Mouse (Mus musculus) MEL (cell line): ENCODE data around the gene Psmd4. TPM values are rescaled to one million over a fixed set of nuclear protein-coding genes. Genes with fewer than 3 reads are reported as not detected.

Experiments used
- DNase-seq: peaks from one replicate; pipeline ENCODE4 v3.0.0; 2011; ENCODE audit warnings: low read depth, low spot score
- H3K27ac ChIP-seq: 2 replicates; pipeline ENCODE4 v1.5.1; 2012; ENCODE audit warnings: low read depth, mild to moderate bottlenecking, control low read depth, low read length, moderate library complexity; ENCODE audit not compliant: control insufficient read depth
- H3K27me3 ChIP-seq, 2 experiments: fragments of 150-350 bp in 1 of 2; sonication (generic) in 1 of 2; 2 replicates each; pipeline ENCODE4 v1.6.1; 2012; ENCODE audit warnings: low read length in 2 of 2, mild to moderate bottlenecking in 2 of 2, improper control_type of control experiment in 1 of 2, moderate library complexity in 1 of 2; ENCODE audit not compliant: insufficient read depth in 2 of 2, control insufficient read depth in 1 of 2
- H3K36me3 ChIP-seq, 2 experiments: 2 replicates each; pipeline ENCODE4 v1.6.1; 2012 to 2014; ENCODE audit warnings: low read length in 2 of 2, improper control_type of control experiment in 1 of 2, inconsistent platforms in 1 of 2, mild to moderate bottlenecking in 1 of 2; ENCODE audit not compliant: insufficient read depth in 2 of 2, control insufficient read depth in 1 of 2
- H3K4me1 ChIP-seq, 2 experiments: fragments of 150-350 bp in 1 of 2; sonication (generic) in 1 of 2; 2 replicates each; pipeline ENCODE4 v1.6.1; 2012; ENCODE audit warnings: low read length in 2 of 2, improper control_type of control experiment in 1 of 2, mild to moderate bottlenecking in 1 of 2; ENCODE audit not compliant: insufficient read depth in 2 of 2, control insufficient read depth in 1 of 2
- H3K4me3 ChIP-seq, 2 experiments: fragments of 150-350 bp in 1 of 2; sonication (generic) in 1 of 2; 2 replicates each; pipeline ENCODE4 v1.5.1; 2012; ENCODE audit warnings: low read depth in 2 of 2, low read length in 2 of 2, mild to moderate bottlenecking in 2 of 2, moderate library complexity in 2 of 2, control low read depth in 1 of 2, improper control_type of control experiment in 1 of 2; ENCODE audit not compliant: control insufficient read depth in 1 of 2, insufficient read depth in 1 of 2
- H3K79me2 ChIP-seq: 2 replicates; pipeline ENCODE4 v1.6.1; 2012; ENCODE audit warnings: mild to moderate bottlenecking, low read length, moderate library complexity; ENCODE audit not compliant: control insufficient read depth, poor library complexity, insufficient read depth
- H3K9ac ChIP-seq: 2 replicates; pipeline ENCODE4 v1.6.1; 2012; ENCODE audit warnings: low read depth, mild to moderate bottlenecking, control low read depth, low read length, moderate library complexity; ENCODE audit not compliant: control insufficient read depth, poor library complexity, severe bottlenecking
- H3K9me3 ChIP-seq: fragments of 150-350 bp; sonication (generic); replicated peaks from 2 replicates; pipeline ENCODE4 v1.6.1; 2012; ENCODE audit warnings: mild to moderate bottlenecking, low read length, improper control_type of control experiment, moderate library complexity; ENCODE audit not compliant: insufficient read depth
- BHLHE40 ChIP-seq: IDR thresholded peaks from 2 replicates; pipeline ENCODE4 v1.6.1; 2012; ENCODE audit warnings: low read depth, mild to moderate bottlenecking, inconsistent platforms, low read length, improper control_type of control experiment, borderline replicate concordance
- CHD1 ChIP-seq: IDR thresholded peaks from 2 replicates; pipeline ENCODE4 v1.6.1; 2012; ENCODE audit warnings: low read depth, mild to moderate bottlenecking, inconsistent platforms, low read length, improper control_type of control experiment
- CHD2 ChIP-seq: IDR thresholded peaks from 2 replicates; pipeline ENCODE4 v1.6.1; 2011; ENCODE audit warnings: low read length, improper control_type of control experiment
- CTCF ChIP-seq, 3 experiments: IDR thresholded peaks in 2 of 3; conservative IDR thresholded peaks in 1 of 3; 2 replicates each; pipeline ENCODE4 v1.5.1; 2011 to 2012; ENCODE audit warnings: low read length in 3 of 3, low read depth in 2 of 3, mild to moderate bottlenecking in 2 of 3, improper control_type of control experiment in 1 of 3, inconsistent platforms in 1 of 3, mixed read lengths in 1 of 3, moderate library complexity in 1 of 3; ENCODE audit not compliant: control insufficient read depth in 1 of 3, insufficient read depth in 1 of 3, poor library complexity in 1 of 3, severe bottlenecking in 1 of 3
- E2F4 ChIP-seq: IDR thresholded peaks from 2 replicates; pipeline ENCODE4 v1.6.1; 2011; ENCODE audit warnings: low read depth, low read length, improper control_type of control experiment, borderline replicate concordance
- EP300 ChIP-seq, 2 experiments: IDR thresholded peaks; 2 replicates each; pipeline ENCODE4 v1.6.1; 2011; ENCODE audit warnings: improper control_type of control experiment in 2 of 2, low read length in 2 of 2, low read depth in 1 of 2, mild to moderate bottlenecking in 1 of 2
- GATA1 ChIP-seq: IDR thresholded peaks from 2 replicates; pipeline ENCODE4 v1.6.1; 2011; ENCODE audit warnings: low read depth, low read length, improper control_type of control experiment
- KAT2A ChIP-seq: conservative IDR thresholded peaks from 2 replicates; pipeline ENCODE4 v1.6.1; 2012; ENCODE audit warnings: low read depth, low read length, improper control_type of control experiment, inconsistent platforms
- MAFK ChIP-seq: IDR thresholded peaks from 2 replicates; pipeline ENCODE4 v1.6.1; 2011; ENCODE audit warnings: low read depth, mild to moderate bottlenecking, low read length, improper control_type of control experiment, borderline replicate concordance
- MAZ ChIP-seq: IDR thresholded peaks from 2 replicates; pipeline ENCODE4 v1.6.1; 2012; ENCODE audit warnings: low read depth, mild to moderate bottlenecking, inconsistent platforms, low read length, improper control_type of control experiment
- MXI1 ChIP-seq: IDR thresholded peaks from 2 replicates; pipeline ENCODE4 v1.6.1; 2011; ENCODE audit warnings: mild to moderate bottlenecking, low read depth, low read length, improper control_type of control experiment
- MYB ChIP-seq: IDR thresholded peaks from 2 replicates; pipeline ENCODE4 v1.6.1; 2011; ENCODE audit warnings: mild to moderate bottlenecking, low read depth, low read length, improper control_type of control experiment
- NELFE ChIP-seq: IDR thresholded peaks from 2 replicates; pipeline ENCODE4 v1.6.1; 2011; ENCODE audit warnings: low read depth, low read length, improper control_type of control experiment
- POLR2AphosphoS5 ChIP-seq: IDR thresholded peaks from 2 replicates; pipeline ENCODE4 v1.6.1; 2012; ENCODE audit warnings: low read depth, borderline replicate concordance, mild to moderate bottlenecking, inconsistent platforms, low read length, moderate library complexity, mixed read lengths
- RAD21 ChIP-seq: IDR thresholded peaks from 2 replicates; pipeline ENCODE4 v1.6.1; 2011; ENCODE audit warnings: mild to moderate bottlenecking, low read depth, low read length, improper control_type of control experiment
- SIN3A ChIP-seq: IDR thresholded peaks from 2 replicates; pipeline ENCODE4 v1.6.1; 2012; ENCODE audit warnings: low read length, improper control_type of control experiment, inconsistent platforms
- SMC3 ChIP-seq: IDR thresholded peaks from 2 replicates; pipeline ENCODE4 v1.6.1; 2011; ENCODE audit warnings: low read depth, low read length, improper control_type of control experiment
- TCF12 ChIP-seq: IDR thresholded peaks from 2 replicates; pipeline ENCODE4 v1.6.1; 2014; ENCODE audit warnings: low read depth, mild to moderate bottlenecking, inconsistent platforms, low read length, improper control_type of control experiment, moderate library complexity
- UBTF ChIP-seq: IDR thresholded peaks from 2 replicates; pipeline ENCODE4 v1.6.1; 2012; ENCODE audit warnings: low read depth, mild to moderate bottlenecking, inconsistent platforms, low read length, improper control_type of control experiment, moderate library complexity, borderline replicate concordance; ENCODE audit not compliant: insufficient read depth
- ZMIZ1 ChIP-seq: IDR thresholded peaks from 2 replicates; pipeline ENCODE4 v1.6.1; 2012; ENCODE audit warnings: low read depth, mild to moderate bottlenecking, inconsistent platforms, low read length, improper control_type of control experiment, moderate library complexity
- polyA plus RNA-seq, 2 experiments: library from polyadenylated mRNA; stranded (reverse) in 1 of 2; unstranded in 1 of 2; fragments of >175 nt in 1 of 2; fragments of >200 nt in 1 of 2; gene quantifications; 2 replicates each; pipeline versions ENCODE4 v1.2.1 to v1.2.4; 2012; ENCODE audit warnings: low replicate concordance in 2 of 2, low read depth in 1 of 2; ENCODE audit not compliant: insufficient read length in 2 of 2, insufficient read depth in 1 of 2, missing spikeins in 1 of 2
- total RNA-seq: library from RNA; depleted of rRNA; stranded (reverse); fragments of 300-350 nt; gene quantifications from 2 replicates; pipeline ENCODE4 v1.2.3, GENCODE M21; 2012

The Psmd4 gene
- total and polyA plus RNA-seq, 3 experiments: 631 to 816 TPM; not detected in 1

DNA sequence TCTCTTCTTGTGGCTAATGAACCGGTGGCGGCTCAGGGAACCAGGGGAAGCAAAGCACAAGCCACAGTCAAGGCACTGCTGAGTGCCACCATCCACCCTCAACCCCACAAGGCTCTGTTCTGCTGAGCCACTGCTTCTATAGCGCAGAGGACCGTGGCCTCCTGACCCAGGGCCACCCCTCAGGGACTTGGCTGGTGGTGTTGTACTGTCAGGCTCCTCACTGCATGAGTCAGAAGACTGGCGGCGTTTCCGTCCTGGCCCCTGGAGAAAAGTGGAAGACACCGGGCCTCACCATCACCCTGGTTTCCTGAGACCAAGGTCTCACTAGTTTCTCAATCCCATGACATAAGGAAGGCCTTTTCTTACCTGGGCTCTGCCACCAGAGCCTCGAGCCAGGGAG, 34.7 kb downstream of the Psmd4 start:
- Histone ChIP-seq H3K9ac (no peak overlapping the region), H3K79me2 (no peaks in the 10 kb centered on the region), H3K4me3 (no peak overlapping the region), H3K36me3 (peaks cover 10 to 11% of the 10 kb centered on the region in 2 experiments; a peak in 3 of 4 replicates), H3K9me3 (no peaks in the 10 kb centered on the region), H3K27me3 (no peaks in the 10 kb centered on the region), H3K4me1 (peaks cover 6 to 7% of the 10 kb centered on the region in 2 experiments; a peak in 3 of 4 replicates)
- TF ChIP-seq KAT2A (no peak), CHD1 (no peak), MXI1 (no peak), RAD21 (no peak), E2F4 (no peak), ZMIZ1 (no peak), GATA1 (no peak), CTCF (IDR thresholded peaks at IDR 0.05 in 2 of 3, conservative IDR thresholded peaks at IDR 0.05 in 1 of 3; ENCODE audit: control insufficient read depth in 1 of 3, insufficient read depth in 1 of 3, low read depth in 2 of 3, low read length in 3 of 3, poor library complexity in 1 of 3, severe bottlenecking in 1 of 3) (no peak), MAZ (no peak), SIN3A (no peak), NELFE (no peak), CHD2 (no peak), EP300 (IDR thresholded peaks at IDR 0.05; ENCODE audit: low read depth in 1 of 2, low read length in 2 of 2) (no peak), SMC3 (no peak), MYB (no peak), MAFK (no peak), BHLHE40 (no peak), UBTF (no peak)
- TF ChIP-seq, all 39 proteins: peak for 0
- DNase-seq: no peak
- no peak overlapping the region for H3K27ac ChIP-seq

DNA sequence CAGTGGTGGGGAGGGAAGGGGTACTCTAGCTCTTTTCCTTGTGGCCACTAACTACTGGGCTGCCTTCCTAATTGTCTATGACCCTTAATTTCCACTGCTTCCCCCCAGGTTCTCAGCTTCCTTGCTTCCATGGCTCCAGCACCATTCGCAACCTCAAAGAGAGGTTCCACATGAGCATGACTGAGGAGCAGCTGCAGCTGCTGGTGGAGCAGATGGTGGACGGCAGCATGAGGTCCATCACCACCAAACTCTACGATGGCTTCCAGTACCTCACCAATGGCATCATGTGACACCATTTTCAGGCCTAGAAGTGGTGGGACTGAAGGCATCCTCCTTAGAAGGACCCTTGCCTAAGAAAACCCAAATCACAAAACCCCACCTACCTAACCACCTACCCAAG, 36.8 kb downstream of the Psmd4 start:
- Histone ChIP-seq H3K27me3 (no peaks in the 10 kb centered on the region), H3K4me3 (no peak overlapping the region), H3K79me2 (no peaks in the 10 kb centered on the region), H3K9me3 (no peaks in the 10 kb centered on the region), H3K9ac (no peak overlapping the region), H3K27ac (no peak overlapping the region), H3K4me1 (peaks cover 6 to 7% of the 10 kb centered on the region in 2 experiments; a peak in 3 of 4 replicates), H3K36me3 (peaks cover 8 to 15% of the 10 kb centered on the region in 2 experiments)
- DNase-seq: no peak
- TF ChIP-seq POLR2AphosphoS5: 0 out of 2 replicates have a peak, but pooled peaks have one; percentile 3
- TF ChIP-seq TCF12: no peak
